Mouse (Mus musculus) layer of hippocampus, postnatal 25 days (tissue): Measurements from ENCODE around the gene Pkm. TPM values are rescaled to one million over a fixed set of nuclear protein-coding genes. Genes with fewer than 3 reads are reported as not detected.

Source experiments
- DNase-seq, 2 experiments: peaks; one replicate each; pipeline ENCODE4 v3.0.0; 2022; ENCODE audit warnings: mixed read lengths in 2 of 2, low spot score in 1 of 2; ENCODE audit errors: extremely low spot score in 1 of 2
- total RNA-seq, 2 experiments: library from RNA; stranded (reverse); gene quantifications; 2 replicates each; pipeline ENCODE4 v1.2.3; 2021

Gene Pkm
- total RNA-seq, 2 experiments from 2014 or later = 1,212 to 1,366 TPM

DNA sequence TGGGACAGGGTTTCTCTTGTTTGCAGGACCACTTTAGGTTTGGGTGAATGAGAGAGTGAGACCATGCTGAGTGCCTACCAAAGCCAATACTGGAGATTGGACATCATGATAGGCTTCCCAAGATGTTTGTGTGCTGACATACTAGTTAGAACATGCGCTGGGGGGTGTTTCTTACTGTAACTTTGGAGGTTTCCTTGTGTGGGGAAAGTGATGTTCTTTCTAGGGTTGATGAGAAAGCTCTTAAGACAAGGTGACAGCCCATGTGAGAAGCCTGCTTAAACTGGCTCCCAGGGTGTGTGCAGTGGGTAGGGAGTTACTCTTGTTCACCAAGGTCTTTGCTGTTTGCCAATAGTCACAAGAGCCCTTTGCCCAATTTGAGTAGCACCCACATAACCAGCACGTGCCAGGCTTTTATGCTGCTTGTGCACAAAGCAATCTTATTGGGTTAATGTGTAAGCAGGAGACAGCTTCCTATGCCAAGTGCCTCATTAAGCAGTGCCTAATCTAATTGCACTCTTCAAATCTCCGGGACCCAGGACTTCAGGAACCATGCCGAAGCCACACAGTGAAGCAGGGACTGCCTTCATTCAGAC is 8.6 kb downstream of the Pkm start:
- DNase-seq = no peak

GRCm38 (mm10) chr9:59666016-59666415 is 9.8 kb downstream of the Pkm start:
- no peak for DNase-seq

DNA sequence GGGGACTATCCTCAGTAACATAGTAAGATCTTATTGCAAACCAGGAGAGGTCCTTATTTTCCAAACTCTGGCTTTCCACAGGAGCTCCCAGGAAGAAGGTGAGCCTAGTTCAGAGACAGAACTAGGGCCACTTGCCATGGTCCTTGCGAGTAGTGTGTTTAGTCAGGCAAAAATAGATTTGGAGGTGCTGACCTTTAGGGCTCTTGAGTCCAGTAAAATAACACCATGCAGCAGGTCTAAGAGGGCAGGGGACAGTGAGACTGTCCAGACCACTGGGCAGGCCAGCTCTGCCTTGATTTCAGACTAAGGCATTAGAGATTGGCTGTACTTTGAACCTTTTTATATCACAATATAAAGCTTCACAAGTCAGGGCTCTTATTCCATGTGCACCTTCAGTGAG is 10.6 kb downstream of the Pkm start:
- no peak for DNase-seq

GRCm38 (mm10) chr9:59667250-59667649 is 11.1 kb downstream of the Pkm start:
- no peak for DNase-seq

- no peak for DNase-seq
Observed at GRCm38 (mm10) chr9:59667904-59668303, 11.7 kb downstream of the Pkm start.

GRCm38 (mm10) chr9:59668473-59668872 is 12.3 kb downstream of the Pkm start:
- DNase-seq = no peak

DNA sequence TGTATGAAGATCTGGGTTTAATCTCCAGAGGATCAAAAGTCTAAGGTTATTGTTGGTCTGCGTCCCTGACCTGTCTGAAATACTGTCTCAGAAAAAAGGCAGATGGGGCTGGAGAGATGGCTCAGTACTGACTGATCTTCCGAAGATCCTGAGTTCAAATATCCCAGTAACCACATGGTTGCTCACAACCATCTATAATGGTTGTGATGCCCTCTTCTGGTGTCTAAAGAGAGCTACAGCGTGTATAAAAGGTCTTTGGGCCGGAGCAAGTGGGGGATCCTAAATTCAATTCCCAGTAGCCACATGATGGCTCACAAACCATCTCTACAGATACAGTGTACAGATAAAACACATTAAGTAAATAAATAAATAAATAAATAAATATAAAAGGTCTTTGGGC is 13.0 kb downstream of the Pkm start:
- no peak for DNase-seq

- no peak for DNase-seq
Observed at GRCm38 (mm10) chr9:59672195-59672894, 16.2 kb downstream of the Pkm start.

- DNase-seq = no peak
Observed at GRCm38 (mm10) chr9:59673427-59673826, 17.3 kb downstream of the Pkm start.

GRCm38 (mm10) chr9:59675598-59675997 is 19.4 kb downstream of the Pkm start:
- no peak for DNase-seq

GRCm38 (mm10) chr9:59678313-59678712 is 22.1 kb downstream of the Pkm start:
- no peak for DNase-seq

- peak; percentile 55 to 69 for DNase-seq
Observed at GRCm38 (mm10) chr9:59679678-59680533, 23.7 kb downstream of the Pkm start, which contains the start of gene Gramd2. Gramd2 (plus strand) TSS chr9:59680144.

DNA sequence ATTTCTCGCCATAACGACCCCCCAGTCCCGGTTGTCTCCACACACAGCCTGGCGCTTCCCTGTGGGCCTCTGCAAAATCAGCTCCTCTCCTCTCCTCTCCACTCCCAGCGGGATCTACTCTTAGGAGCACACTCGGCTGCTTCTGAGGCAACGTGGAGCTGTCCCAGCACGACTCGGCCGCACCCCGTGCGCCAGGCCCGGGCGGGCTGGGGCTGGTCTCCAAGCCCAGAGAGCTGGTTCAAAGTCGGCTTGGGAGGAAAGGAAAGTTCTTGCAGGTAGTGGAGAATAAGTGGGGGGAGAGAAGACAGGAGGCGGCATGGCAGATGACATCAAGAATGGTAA is 24.3 kb downstream of the Pkm start:
- DNase-seq = no peak

DNA sequence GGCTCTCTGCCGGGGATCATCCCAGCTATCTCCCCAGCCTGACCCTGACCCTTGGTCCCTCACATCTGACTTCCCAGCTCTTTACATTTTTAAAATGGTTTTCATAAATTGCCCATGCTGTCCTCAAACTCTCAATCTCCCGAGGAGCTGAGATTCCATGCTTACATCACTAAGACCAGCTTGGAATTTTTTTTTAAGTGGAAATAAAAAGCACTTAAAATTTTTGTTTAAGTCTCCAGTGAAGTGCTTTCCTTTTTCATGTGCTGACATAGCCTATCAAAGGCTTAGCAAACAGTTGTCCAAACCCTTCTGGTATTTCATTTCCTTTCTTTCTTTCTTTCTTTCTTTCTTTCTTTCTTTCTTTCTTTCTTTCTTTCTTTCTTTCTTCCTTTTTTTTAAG is 27.9 kb downstream of the Pkm start:
- no peak for DNase-seq

DNA sequence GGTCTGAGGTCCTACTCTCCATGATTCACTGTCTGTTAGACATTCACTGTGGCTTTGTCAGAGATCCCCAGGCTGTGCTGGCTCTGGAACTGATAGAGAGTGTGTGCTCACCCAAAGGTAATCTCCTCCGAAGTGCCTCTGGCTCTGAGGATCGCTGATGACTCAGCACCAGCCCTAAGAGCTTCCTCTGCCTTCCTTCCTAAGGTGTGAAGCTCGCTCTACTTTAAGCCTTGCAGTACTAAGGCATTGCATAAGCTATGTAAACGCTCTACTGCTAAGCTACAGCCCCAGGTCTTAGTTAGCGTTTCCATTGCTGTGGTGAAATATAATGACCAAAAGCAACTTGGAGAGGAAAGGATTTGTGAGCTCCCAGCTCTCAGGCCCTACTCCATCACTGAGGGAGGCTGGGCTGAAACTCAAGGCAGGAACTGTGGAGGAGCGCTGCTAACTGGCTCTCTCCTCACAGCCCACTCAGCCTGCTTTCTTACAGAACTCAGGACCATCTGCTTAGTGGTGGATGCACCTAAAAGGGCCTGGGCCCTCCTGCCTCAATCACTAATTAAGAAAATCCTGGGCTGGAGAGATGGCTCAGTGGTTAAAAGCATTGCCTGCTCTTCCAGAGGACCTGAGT is 31.4 kb downstream of the Pkm start:
- no peak for DNase-seq

GRCm38 (mm10) chr9:59691635-59692094 is 35.5 kb downstream of the Pkm start:
- DNase-seq = peak; percentile 75 to 79

DNA sequence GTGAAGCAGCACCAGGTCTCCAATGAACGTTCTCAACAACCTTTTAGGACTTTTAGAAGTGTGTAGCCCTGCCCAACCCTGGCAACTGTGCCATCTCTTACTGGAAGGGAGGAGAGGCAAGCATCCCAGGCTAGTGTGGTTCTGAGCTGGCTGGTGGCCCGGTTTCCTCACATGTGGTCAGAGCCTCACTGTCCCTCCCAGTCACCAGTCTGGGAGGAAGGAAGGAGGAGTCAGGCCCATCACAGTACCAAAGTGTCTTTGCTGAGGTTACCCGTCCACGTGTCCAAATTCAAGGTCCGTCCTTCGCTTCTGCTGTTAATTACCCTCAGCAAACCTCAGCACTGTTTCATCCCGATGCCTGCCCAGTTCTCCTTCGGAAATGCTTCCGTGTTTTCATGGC is 36.0 kb downstream of the Pkm start:
- peak in 1 of 2 experiments; percentile 38 for DNase-seq

- no peak for DNase-seq
Observed at GRCm38 (mm10) chr9:59694571-59695450, 38.6 kb downstream of the Pkm start.

GRCm38 (mm10) chr9:59695451-59695813 is 39.3 kb downstream of the Pkm start:
- no peak for DNase-seq

DNA sequence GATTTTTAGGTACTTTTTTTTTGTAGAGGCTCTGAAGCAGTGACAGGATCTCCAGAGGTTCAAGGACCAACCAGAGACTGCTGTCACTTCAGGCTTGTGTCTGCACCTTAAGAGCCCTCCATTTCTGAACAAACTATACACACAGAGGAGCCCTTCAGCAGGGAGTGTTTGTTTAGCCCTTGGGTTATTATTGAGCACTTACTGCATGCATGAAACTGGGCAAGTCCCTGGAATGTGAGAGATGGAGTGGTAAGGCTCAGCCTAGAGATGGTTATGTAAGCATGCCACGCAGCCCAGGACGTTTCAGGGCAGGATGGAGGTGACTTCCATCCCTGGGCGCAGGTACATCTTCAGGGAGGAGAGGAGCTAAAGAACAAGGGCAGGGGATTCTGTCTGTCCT is 40.2 kb downstream of the Pkm start:
- no peak for DNase-seq
